Mouse (Mus musculus) forebrain, postnatal 0 days (tissue): ENCODE measurements at regions not wholly inside any gene's neighbourhood (a gene's known extent, or its start where the extent isn't known, plus 50 kb on each side); places are given as distances from the start of the nearest gene placed in this dataset.

Experiments used
- ATAC-seq: fragments of 200-750 bp; cut with Nextera tagmentation; 2 replicates; pipeline ENCODE4 v1.8.0; 2017; ENCODE audit warnings: mild to moderate bottlenecking, moderate library complexity
- DNase-seq: peaks from one replicate; pipeline ENCODE4 v3.0.0-alpha.2; 2015
- H3K27ac ChIP-seq: fragments of 300-500 bp; sonication (generic); 2 replicates; pipeline ENCODE4 v1.5.1; 2014; ENCODE audit warnings: low read depth, mild to moderate bottlenecking, antibody characterized with exemption, low read length, moderate library complexity, mixed read lengths
- H3K27me3 ChIP-seq: fragments of 300-500 bp; sonication (generic); 2 replicates; pipeline ENCODE4 v1.6.1; 2014; ENCODE audit warnings: mild to moderate bottlenecking, low read length, mixed read lengths; ENCODE audit not compliant: insufficient read depth
- H3K36me3 ChIP-seq: fragments of 300-500 bp; sonication (generic); 2 replicates; pipeline ENCODE4 v1.6.1; 2014; ENCODE audit warnings: mild to moderate bottlenecking, moderate library complexity; ENCODE audit not compliant: insufficient read depth
- H3K4me1 ChIP-seq: fragments of 300-500 bp; sonication (generic); 2 replicates; pipeline ENCODE4 v1.6.1; 2014; ENCODE audit warnings: antibody characterized with exemption; ENCODE audit not compliant: insufficient read depth
- H3K4me2 ChIP-seq: fragments of 300-500 bp; sonication (generic); 2 replicates; pipeline ENCODE4 v1.6.1; 2014; ENCODE audit warnings: low read depth, mild to moderate bottlenecking, moderate library complexity
- H3K4me3 ChIP-seq: fragments of 300-500 bp; sonication (generic); 2 replicates; pipeline ENCODE4 v1.5.1; 2014; ENCODE audit warnings: low read depth, low read length, mixed read lengths
- H3K9ac ChIP-seq: fragments of 300-500 bp; sonication (generic); 2 replicates; pipeline ENCODE4 v1.6.1; 2014; ENCODE audit warnings: mild to moderate bottlenecking
- H3K9me3 ChIP-seq: fragments of 300-500 bp; sonication (generic); 2 replicates; pipeline ENCODE4 v1.6.1; 2016; ENCODE audit warnings: low read length
- CTCF ChIP-seq: sonication (generic); IDR thresholded peaks from 2 replicates; pipeline ENCODE4 v1.5.1; 2016; ENCODE audit warnings: antibody characterized with exemption, control low read depth, low read depth
- WGBS: fragments of 180-500 bp; shearing (Covaris S2); extraction: QIAGEN DNeasy Blood & Tissue Kit; methylation state at CpG from one replicate; pipeline ENCODE4 v1.1.7; 2014; 5-methylcytosine and 5-hydroxymethylcytosine counted together

DNA sequence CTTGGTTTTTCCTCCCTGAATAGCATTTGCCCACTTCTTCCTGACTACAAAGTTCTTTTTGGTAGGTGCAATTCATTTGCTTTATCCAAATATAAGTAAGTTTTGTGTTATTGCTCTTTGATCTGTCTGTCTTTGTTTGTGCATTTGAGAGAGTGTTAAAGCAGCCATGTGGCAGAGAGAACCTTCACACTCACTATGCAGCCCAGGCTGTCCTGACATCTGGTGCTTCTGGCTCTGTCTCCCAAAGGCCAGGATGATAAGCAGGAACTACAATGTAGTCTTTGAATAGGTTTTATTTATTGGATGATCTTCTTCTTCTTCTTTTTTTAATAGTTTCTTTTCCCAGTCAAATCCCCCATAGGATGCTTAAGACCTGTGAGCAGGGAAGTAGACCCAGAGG, 726.7 kb downstream of the Gm10283 start:
- TF ChIP-seq CTCF: no peak
- Histone ChIP-seq H3K9me3 (no peaks in the 10 kb centered on the region), H3K4me1 (no peaks in the 10 kb centered on the region), H3K36me3 (no peaks in the 10 kb centered on the region), H3K27ac (no peak overlapping the region), H3K4me2 (no peak overlapping the region), H3K4me3 (no peak overlapping the region), H3K9ac (no peak overlapping the region), H3K27me3 (no peaks in the 10 kb centered on the region)
- DNase-seq: peak; percentile 17
- ATAC-seq: peak; percentile 84

DNA sequence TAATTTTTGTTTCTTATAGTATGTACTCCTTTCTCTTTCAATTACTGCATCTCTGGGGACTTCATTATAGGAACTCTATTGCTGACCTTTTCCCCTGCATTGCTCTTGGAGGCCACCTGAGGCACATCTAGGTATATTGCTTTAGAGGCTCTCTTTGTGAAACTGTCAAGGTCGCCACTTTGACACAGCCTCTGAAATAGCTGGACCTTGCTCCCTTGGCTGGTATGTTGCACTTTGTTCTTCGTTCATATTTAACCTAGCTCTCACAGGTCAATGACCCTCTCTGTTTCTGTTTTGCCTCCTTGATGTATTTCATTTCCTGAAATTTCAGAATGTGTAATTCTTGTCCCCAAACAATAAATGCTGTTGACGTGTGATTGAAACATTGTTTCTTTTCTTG, 734.9 kb downstream of the Gm10283 start:
- TF ChIP-seq CTCF: no peak
- H3K27me3 ChIP-seq: no peaks in the 10 kb centered on the region
- H3K4me1 ChIP-seq: no peaks in the 10 kb centered on the region
- H3K36me3 ChIP-seq: no peaks in the 10 kb centered on the region
- H3K9me3 ChIP-seq: no peaks in the 10 kb centered on the region
- H3K4me2 ChIP-seq: no peak overlapping the region
- 82% methylated on average over 3 of the region's 3 CpGs for WGBS
- no peak for ATAC-seq
- H3K4me3 ChIP-seq: no peak overlapping the region
- H3K27ac ChIP-seq: no peak overlapping the region
- no peak for DNase-seq
- no peak overlapping the region for H3K9ac ChIP-seq
